Mouse (Mus musculus) G1E (cell line): ENCODE results near the gene Abi3bp. TPM values are rescaled to one million over a fixed set of nuclear protein-coding genes. Genes with fewer than 3 reads are reported as not detected.

Source experiments
- ATAC-seq: 2 replicates; pipeline ENCODE4 v1.8.0; 2016; ENCODE audit warnings: mild to moderate bottlenecking; ENCODE audit not compliant: insufficient number of reproducible peaks, poor library complexity, low FRiP score, severe bottlenecking; ENCODE audit errors: extremely low read depth
- DNase-seq: peaks from one replicate; pipeline ENCODE4 v3.0.0; 2012; ENCODE audit warnings: low spot score
- H3K27me3 ChIP-seq: 2 replicates; pipeline ENCODE4 v1.6.1; 2012; ENCODE audit warnings: mild to moderate bottlenecking, low read length, inconsistent platforms; ENCODE audit not compliant: insufficient read depth
- H3K36me3 ChIP-seq: replicated peaks from 2 replicates; pipeline ENCODE3; 2012; ENCODE audit warnings: mild to moderate bottlenecking, inconsistent platforms
- H3K4me1 ChIP-seq: 2 replicates; pipeline ENCODE4 v1.6.1; 2012; ENCODE audit warnings: low read depth, low read length, inconsistent platforms, mixed read lengths; ENCODE audit not compliant: insufficient read depth
- H3K4me3 ChIP-seq: 2 replicates; pipeline ENCODE4 v1.5.1; 2012; ENCODE audit warnings: low read depth, mild to moderate bottlenecking, inconsistent platforms, low read length, moderate library complexity, mixed read lengths
- H3K9me3 ChIP-seq: replicated peaks from 2 replicates; pipeline ENCODE4 v1.6.1; 2012; ENCODE audit warnings: inconsistent platforms
- CTCF ChIP-seq: IDR thresholded peaks from 2 replicates; pipeline ENCODE4 v1.5.1; 2012; ENCODE audit warnings: low read depth, low read length, inconsistent platforms, mixed read lengths
- GATA1 ChIP-seq: IDR thresholded peaks from 2 replicates; pipeline ENCODE4 v1.6.1; 2012; ENCODE audit warnings: borderline replicate concordance, low read length, inconsistent platforms, mixed read lengths
- GATA2 ChIP-seq: IDR thresholded peaks from 2 replicates; pipeline ENCODE4 v1.6.1; 2012; ENCODE audit warnings: low read depth, low read length, inconsistent platforms, borderline replicate concordance
- POLR2AphosphoS5 ChIP-seq: IDR thresholded peaks from 2 replicates; pipeline ENCODE4 v1.6.1; 2012; ENCODE audit warnings: low read depth, low read length, inconsistent platforms; ENCODE audit not compliant: insufficient replicate concordance
- TAL1 ChIP-seq: conservative IDR thresholded peaks from 2 replicates; pipeline ENCODE4 v1.6.1; 2012; ENCODE audit warnings: low read depth, low read length, inconsistent platforms, mixed read lengths
- polyA plus RNA-seq: library from polyadenylated mRNA; stranded (reverse); fragments of >175 nt; gene quantifications from 2 replicates; pipeline ENCODE4 v1.2.3, GENCODE M21; 2012
- total RNA-seq, 2 experiments: library from RNA; stranded (forward) in 1 of 2; stranded (reverse) in 1 of 2; fragments of 200-1000 nt in 1 of 2; fragments of >200 nt in 1 of 2; fragmentation: Nextera tagmentation in 1 of 2; gene quantifications; 2 replicates each; pipeline ENCODE4 v1.2.3; 2014 to 2017

Abi3bp gene
- total and polyA plus RNA-seq, 3 experiments = 0.16 TPM; not detected in 2

DNA sequence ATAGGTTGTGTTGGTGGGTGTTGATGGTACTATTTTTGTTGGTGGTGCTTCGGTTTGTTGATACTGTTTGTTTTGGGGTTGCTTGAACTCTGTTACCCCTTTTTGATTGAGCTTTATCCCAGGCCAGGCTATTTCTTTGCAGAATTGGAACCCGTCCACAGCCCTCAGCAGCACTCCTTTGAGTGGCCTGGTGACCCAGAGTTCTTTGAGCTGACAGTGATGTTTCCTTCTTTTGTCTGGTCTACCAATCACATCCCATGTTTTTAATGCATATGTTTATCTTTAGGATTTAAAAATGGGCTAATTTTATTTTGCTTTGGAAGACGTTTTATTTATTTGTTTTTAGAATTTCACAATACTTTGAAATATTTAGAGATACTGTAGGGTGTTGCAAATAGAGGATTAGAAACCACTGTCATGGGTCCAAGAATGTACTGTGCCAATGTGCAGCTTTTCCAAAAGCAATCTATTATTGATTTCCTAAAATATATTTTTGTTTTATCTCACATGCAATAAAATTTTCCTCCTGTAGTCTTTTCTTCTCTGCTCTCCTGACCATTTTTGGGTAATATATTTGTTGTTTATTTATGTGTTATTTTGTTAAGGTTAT is 50.5 kb downstream of the Abi3bp start:
- Histone ChIP-seq H3K4me1 (no peaks in the 10 kb centered on the region), H3K36me3 (no peaks in the 10 kb centered on the region), H3K9me3 (no peaks in the 10 kb centered on the region), H3K27me3 (no peaks in the 10 kb centered on the region), H3K4me3 (no peak overlapping the region)
- DNase-seq (no peak), ATAC-seq (no peak)
- no peak for TF ChIP-seq TAL1

DNA sequence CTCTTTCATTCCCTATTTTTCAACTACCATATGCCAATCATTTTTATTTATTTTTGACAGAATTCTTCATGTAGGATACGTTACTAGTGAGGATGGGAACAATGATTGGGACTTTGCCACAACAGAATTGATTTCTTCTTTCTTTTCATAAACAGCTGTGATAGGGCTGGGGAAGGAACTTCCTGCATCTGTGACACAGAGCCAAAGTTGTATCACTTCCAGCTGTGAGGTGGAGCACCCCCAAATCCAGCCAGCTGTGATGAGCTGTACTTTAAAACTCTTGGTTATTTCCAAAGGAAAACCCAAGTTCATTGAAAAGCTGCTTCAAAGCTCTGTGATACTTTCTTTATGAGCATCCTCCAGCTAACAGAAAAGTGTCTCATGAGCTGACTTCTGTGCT is 101.9 kb downstream of the Abi3bp start:
- Histone ChIP-seq H3K4me3 (no peak overlapping the region), H3K4me1 (no peaks in the 10 kb centered on the region), H3K27me3 (no peaks in the 10 kb centered on the region), H3K36me3 (no peaks in the 10 kb centered on the region), H3K9me3 (no peaks in the 10 kb centered on the region)
- TF ChIP-seq GATA2 = no peak
- no peak for TF ChIP-seq CTCF
- TF ChIP-seq TAL1 = no peak
- TF ChIP-seq GATA1 = no peak
- no peak for TF ChIP-seq POLR2AphosphoS5
- ATAC-seq (no peak), DNase-seq (no peak)

DNA sequence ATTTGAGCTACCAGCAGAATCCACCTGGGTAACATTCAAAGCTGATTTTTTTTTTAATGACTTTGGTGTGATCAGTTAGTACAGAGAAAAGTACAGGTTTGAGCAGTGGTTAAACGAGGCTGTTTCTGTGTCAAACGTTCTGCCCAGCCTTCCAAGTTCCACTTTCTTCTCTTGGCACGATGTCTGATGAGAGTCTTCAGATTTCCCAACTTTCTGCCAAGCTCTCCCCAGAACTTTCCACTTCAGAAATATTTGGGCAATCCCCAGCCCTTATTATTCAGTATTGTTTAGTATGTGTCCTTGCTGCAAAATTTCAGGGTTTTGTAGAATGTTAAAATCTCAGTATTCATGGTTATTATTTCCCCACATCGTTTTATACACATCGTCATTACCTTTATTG is 115.9 kb downstream of the Abi3bp start:
- TF ChIP-seq POLR2AphosphoS5 (no peak), GATA1 (no peak), TAL1 (no peak), CTCF (no peak), GATA2 (no peak)
- DNase-seq = no peak
- Histone ChIP-seq H3K36me3 (no peaks in the 10 kb centered on the region), H3K27me3 (no peaks in the 10 kb centered on the region), H3K9me3 (no peaks in the 10 kb centered on the region), H3K4me1 (no peaks in the 10 kb centered on the region), H3K4me3 (no peak overlapping the region)
- no peak for ATAC-seq

DNA sequence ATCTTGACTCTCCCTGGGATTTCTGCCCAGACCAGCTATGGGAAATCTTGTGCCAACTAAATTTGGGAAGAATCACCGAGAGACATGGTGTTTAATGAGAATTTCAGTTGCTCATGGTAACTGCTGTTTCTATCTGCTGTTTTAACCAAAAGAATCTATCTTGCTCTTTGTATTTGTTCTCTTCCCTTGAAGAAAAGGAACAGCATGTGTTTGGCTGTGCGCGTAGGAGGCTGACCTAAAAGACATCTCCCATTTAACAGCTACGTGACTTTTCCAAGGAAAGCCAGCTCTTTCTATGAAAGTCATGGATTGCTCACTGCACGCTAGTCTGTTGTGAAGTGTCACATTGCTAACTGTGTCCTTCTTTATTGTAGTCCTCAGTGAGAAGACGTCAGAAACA is 117.2 kb downstream of the Abi3bp start:
- no peaks in the 10 kb centered on the region for H3K27me3 ChIP-seq
- no peaks in the 10 kb centered on the region for H3K9me3 ChIP-seq
- H3K4me3 ChIP-seq = no peak overlapping the region
- TF ChIP-seq GATA1 (no peak), GATA2 (no peak), POLR2AphosphoS5 (no peak)
- no peak for ATAC-seq
- DNase-seq = no peak
- no peaks in the 10 kb centered on the region for H3K4me1 ChIP-seq
- H3K36me3 ChIP-seq = no peaks in the 10 kb centered on the region

DNA sequence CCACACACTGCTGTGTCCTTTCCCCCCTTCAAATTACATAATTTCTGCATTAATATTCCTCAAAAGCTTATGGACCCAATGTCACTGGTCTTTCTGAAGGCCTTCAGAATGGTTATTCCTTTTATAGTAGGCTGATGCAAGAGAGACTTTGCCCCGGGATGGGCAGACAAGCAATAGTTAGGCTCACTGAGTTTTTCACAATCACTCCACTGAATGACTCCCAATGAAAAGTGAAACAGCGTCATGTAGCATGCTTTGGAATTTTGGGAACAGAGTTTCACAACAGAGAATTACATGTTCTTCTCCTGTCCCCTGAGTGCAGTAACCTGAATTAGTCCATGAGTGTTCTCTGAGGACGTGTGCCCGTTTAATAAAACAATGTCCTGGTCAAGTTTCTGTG is 120.7 kb downstream of the Abi3bp start:
- Histone ChIP-seq H3K4me3 (no peak overlapping the region), H3K4me1 (no peaks in the 10 kb centered on the region), H3K27me3 (no peaks in the 10 kb centered on the region), H3K9me3 (no peaks in the 10 kb centered on the region), H3K36me3 (no peaks in the 10 kb centered on the region)
- ATAC-seq (no peak), DNase-seq (no peak)
- TF ChIP-seq CTCF (no peak), TAL1 (no peak), GATA1 (no peak)

DNA sequence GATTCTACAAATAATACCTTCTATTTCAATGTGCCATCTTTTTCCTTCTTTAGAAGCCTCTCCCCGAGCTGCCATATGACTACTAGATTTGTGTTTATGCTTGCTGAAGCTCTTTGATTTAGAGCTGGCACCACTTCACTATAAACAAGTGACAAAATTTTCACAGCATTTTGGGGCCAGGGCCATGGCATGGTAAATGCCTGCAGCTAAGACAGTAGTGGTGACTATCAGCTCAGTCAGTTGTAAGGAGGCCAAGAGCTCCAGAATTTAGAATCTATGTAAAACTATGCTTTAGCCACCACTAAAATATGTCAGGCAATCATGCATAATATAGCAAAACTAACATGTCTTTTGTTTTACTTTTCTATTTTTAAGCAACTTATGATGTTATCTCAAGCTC is 124.7 kb downstream of the Abi3bp start:
- 0 out of 2 replicates have a peak, but pooled peaks cover 2% of the 10 kb centered on the region for H3K27me3 ChIP-seq
- no peaks in the 10 kb centered on the region for H3K9me3 ChIP-seq
- H3K4me3 ChIP-seq = no peak overlapping the region
- ATAC-seq = no peak
- H3K36me3 ChIP-seq = no peaks in the 10 kb centered on the region
- TF ChIP-seq CTCF = no peak
- TF ChIP-seq POLR2AphosphoS5 = no peak
- no peak for TF ChIP-seq GATA2
- H3K4me1 ChIP-seq = no peaks in the 10 kb centered on the region
- DNase-seq = no peak

DNA sequence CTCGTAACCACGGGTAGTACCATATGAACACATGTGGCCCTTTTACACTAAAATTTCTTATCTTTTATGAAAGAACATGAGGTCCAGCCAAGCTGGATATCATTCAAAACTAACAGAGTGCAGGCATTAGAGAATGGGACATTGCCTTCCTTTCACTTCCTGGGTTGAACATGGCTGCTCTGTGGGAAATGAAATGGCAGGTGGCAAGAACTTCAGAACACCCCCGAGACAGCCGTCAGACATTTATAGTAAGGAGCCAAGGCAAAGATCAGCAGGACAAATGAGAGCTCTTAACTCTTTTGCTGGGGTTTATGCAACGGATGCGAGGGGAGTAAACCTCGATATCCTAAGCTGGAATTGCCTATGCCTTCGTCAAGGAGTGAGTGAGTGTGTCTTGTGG is 132.9 kb downstream of the Abi3bp start:
- DNase-seq (no peak), ATAC-seq (no peak)
- H3K4me3 ChIP-seq = no peak overlapping the region
- H3K27me3 ChIP-seq = 0 out of 2 replicates have a peak, but pooled peaks cover 7% of the 10 kb centered on the region
- no peaks in the 10 kb centered on the region for H3K9me3 ChIP-seq
- no peaks in the 10 kb centered on the region for H3K36me3 ChIP-seq
- H3K4me1 ChIP-seq = no peaks in the 10 kb centered on the region
- TF ChIP-seq TAL1 = no peak
- TF ChIP-seq POLR2AphosphoS5 = no peak
- TF ChIP-seq GATA2 = no peak
- TF ChIP-seq CTCF = no peak
- TF ChIP-seq GATA1 = no peak
